Mouse (Mus musculus) monocyte, adult 5-6 weeks (primary cell): Measurements from ENCODE around the gene Ei24. TPM values are rescaled to one million over a fixed set of nuclear protein-coding genes. Genes with fewer than 3 reads are reported as not detected.

Source experiments
- ATAC-seq: fragments of 153-309, 156-312 bp; replicated peaks from 2 replicates; pipeline ENCODE4 v1.8.0; 2017; ENCODE audit warnings: mild to moderate bottlenecking; ENCODE audit not compliant: low TSS enrichment, insufficient number of reproducible peaks, severe bottlenecking, poor library complexity, low FRiP score
- total RNA-seq: library from RNA; stranded (forward); fragments of 200-1000, 200-491, 200-594 nt; gene quantifications from 3 replicates; pipeline ENCODE4 v1.2.3, GENCODE M21; 2017

Ei24 gene
- total RNA-seq = 47.7 to 50.6 TPM (median 48.2 TPM) in 3 replicates

DNA sequence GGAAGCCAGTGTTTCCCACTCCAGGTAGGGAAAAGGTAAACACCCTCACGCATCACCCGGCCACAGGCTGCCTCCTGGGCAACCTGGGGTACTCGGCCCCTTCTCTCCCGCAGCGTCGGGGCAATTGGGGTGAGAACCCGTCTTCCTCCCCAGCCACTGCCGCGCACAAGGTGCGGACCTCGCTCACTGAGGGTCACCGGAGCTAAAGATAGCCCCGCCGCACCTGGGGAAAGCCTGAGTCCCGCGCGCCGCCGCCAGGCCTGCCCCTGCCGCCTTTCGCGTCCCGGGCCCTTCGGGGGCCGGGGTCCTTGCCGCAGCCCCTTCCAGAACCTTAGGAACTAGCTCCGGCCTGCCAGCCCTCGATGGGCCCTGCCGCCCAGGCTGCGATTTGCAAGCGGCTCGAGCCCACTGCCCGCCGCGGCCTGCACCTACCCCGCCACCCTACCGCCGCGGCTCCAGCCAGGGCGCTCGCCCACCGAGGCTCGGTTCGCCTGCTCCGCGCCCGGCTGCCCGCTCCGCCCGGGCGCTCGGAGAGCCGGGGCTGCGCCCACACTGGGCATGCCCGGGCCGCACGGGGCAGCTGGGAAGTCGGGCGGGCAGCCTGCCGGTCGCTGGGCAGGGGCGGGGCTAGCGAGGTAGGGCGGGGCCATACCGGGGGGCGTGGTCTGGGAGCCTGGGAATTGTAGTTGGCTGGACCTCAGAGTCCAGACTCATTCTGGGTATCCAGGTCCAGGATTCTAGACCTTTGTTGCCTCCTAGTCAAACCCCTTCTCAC lies at the start of gene Ei24:
TSS of gene Ei24 (minus strand) at position 613 of the 775 bp plus-strand sequence.
- peak; percentile 79 for ATAC-seq

DNA sequence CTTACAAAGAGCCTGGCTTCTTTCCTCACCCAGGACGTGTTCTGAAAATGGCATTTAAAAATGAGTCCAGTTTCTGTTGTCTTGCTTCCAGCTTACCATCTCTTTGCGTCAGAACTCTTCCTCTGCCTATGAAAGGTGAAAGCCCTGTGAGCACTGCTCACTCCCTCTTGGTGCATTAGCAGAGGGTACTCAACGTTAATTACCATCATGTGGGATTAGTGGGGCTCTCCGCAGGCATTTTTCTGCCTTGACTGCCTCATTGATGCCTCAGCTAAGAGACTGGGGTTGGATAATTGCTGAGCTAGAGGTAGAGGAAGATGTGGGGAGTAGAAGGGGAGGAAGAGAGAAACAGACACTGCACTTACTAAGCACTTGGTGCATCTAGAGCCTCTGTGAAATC lies 49.2 kb upstream of the Ei24 start:
- ATAC-seq = no peak

DNA sequence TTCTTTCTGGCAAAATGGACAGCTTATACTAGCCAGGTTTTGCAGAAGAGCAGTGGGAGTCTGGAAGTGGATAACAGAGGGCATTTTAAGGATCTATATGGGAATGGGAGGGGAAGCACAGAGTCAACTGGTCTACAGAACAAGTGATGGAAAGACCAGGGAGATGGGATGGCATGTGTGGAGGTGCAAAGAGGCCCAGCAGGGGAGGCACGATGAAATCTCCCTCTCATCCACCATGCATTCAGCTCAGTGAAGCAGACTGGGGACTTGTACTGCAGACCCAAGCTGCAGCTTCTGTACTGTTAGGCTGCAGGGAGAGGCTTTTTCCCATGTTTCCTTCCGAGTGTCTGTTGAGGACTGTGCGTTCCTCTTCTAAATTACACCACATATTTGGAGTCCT lies 36.7 kb upstream of the Ei24 start:
- no peak for ATAC-seq

DNA sequence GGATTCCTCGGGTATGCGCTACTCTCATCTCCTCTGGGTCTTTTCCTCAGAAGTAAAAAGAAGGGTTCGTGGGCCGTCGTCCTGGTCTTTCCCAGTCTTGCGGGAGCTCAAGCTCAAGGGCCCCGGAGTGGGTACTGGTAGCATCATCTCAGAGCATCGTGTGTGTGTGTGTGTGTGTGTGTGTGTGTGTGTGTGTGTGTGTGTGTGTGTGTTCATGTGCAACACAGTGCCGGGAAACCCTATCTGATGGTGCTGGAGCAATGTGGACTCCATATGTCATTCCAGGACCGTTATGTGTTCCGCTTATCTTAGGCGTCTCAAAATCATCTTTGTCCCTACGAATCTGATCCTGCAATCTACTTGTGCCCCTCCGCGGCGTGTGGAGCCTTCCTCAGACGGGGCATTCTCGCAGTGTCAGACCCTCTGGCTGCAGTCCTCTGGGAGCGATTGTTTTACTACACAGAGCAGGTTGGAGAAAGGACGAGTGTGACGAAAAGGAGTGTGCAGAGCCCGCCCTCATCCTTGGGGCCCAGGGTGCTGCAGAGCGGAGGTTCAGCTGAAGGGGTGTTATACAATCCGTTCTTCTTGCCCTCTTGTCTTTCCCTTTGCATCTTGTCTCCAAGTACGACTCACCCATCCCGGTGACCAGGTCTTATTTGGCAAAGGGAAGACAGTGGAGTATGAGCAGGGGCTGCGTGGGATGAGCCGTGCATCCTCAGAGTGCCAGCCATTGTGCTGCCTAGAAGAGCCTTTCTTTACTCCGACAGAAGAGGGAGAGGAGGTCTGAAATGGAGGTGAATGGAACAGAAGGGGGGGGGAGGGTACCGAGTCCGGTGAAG lies 36.1 kb upstream of the Ei24 start:
- no peak for ATAC-seq

DNA sequence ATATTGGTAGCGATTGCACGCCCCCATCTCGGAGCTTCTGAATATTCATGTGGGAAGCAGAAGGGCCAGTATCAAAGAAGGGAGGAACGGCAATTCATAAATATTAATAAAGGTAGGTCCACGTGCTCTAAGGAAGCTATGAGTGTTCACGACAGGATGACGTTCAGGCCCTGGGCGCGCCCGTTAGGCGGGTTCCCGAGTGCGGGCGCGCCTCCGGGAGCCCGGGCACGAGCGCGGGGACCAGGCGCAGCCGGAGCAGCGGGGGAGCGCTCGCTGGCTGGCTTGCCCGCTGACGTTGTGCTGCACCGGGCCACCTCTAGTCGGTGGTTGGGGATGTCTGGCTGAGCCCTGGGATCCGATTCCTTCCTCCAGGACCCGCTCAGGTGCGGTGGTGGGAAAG lies 35.3 kb upstream of the Ei24 start:
- ATAC-seq = no peak

DNA sequence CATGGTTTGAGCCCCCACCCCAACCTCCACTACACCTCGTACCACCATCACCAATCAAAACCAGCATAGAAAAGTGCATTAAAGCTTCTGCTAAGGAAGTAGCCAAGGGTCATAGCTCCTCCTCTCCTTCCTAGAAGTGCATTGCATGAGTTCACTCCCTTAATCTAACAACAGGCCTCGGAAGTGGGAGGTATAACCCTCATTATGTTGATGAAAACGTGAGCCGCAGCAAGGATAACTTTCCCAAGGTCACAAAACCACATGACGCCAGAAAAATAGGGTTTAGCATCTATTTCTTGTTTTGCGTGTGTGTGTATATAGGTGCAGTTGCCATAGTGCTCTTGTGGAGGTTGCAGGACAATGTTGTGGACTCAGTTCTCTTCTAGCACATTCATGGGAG lies 34.2 kb upstream of the Ei24 start:
- ATAC-seq = no peak

DNA sequence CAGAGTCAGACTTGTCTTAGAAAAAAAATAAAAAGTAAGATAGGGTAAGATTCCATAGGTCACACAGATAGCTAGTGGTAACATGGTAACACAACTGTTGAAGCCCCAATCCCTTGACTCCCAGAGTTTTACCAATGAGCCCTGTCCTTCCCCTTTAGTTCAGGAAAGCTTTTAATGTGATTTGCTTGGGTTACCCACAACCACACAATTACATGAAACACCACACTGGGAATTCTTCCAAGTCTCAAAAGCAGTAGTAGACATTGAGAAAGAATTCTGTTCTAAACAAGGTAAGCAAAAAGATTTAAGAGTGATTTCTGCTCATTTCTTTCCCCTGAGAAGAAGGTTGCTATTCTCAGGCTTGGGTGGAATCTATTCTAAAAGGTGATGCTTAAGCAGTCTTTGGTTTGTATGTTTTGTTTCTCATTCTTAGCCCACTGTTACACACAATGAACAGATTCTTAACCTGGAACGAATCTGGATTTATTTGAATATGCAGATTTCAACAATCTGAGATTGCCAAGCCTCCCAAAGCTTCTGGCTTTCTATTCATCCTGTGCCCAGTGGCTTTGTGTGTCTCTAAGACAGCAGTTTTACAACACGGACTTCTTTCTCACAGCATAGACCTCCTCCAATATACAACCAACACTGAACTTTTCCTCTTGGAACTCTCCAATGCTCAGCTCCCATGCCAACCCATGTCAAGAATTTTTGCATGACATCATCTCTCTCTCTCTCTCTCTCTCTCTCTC lies 29.6 kb upstream of the Ei24 start:
- ATAC-seq = no peak

DNA sequence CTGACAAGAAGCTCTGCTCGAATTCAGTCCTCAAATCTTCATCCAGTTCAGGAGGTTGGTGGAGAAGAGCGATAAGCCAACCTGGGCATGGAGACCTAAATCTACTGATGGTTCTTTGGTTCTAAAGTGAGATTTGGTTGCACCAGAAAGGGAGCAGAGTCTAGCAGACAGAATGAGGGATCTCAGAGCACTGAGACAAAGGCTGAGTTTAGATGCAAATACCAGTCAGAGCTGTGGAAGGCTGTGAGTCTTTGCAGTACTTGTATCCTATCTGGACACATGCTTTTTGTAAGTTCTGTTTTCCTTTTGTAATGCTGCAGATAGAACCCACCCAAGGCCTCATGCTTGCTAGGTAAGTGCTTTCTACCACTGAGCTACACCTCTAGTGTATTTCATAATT lies 24.8 kb upstream of the Ei24 start:
- no peak for ATAC-seq

DNA sequence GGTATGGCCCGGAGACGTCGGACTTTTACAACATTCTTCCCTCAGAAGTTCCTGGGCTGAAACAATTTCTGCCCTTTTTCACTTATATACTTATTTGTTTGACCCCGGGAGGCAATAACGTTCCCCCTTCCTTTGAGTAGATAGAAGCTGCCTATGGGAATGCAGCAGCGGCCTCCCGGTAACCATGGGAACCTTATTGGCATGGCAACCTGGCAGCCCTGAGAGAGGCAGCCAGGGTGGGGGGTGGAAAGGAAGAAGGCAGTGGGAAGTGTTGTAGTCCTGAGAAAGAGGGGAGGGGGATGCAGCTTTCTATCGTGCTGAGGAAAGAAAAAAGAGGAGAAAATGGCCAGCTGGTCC lies 24.4 kb upstream of the Ei24 start, which contains the start of gene Fez1:
TSS of gene Fez1 (plus strand) at position 221 of the 357 bp plus-strand sequence.
- no peak for ATAC-seq

DNA sequence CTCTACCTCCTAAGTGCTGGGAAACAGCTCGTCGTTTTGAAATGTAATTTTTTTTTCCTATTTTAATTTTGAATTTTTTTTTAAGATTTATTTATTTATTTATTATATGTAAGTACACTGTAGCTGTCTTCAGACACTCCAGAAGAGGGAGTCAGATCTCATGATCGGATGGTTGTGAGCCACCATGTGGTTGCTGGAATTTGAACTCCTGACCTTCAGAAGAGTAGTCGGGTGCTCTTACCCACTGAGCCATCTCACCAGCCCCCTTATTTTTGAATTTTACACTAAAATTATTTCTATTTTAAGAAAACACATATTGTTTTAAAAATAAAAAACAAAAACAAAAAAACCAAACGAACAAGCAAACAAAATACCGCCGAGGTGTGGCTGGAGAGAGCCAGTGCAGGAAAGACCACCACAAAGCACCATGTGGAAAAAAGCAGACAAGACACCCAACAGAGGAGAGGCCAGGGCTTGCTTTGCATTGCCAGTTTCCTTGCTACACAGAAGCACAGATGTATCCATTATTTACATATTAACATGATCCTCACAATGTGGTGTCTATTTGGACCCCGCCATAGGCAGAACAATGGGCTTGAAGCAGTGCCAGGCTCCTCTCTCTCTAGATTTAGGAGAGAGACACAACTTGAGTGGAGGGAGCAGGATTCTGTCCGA lies 23.9 kb upstream of the Ei24 start:
- ATAC-seq = no peak

DNA sequence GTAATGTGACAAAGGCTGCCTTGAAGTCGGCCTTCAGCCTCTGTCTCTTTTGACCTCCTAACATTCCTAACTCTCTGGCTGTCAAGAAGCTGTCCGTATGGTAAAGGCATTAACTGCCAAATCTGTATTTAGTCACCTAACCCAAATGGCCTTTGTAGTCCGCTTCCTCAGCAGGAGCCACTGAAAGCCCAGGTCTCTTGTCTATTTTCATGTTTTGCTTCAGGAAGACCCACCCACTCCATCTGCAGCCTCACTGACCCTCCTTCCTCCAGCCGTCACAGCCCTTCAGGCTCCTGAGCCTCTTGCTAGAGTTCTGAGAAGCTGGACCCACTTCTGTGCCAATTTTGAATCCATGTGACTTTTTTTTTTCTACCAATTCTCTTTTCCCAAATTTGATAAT lies 21.7 kb upstream of the Ei24 start:
- ATAC-seq = no peak

DNA sequence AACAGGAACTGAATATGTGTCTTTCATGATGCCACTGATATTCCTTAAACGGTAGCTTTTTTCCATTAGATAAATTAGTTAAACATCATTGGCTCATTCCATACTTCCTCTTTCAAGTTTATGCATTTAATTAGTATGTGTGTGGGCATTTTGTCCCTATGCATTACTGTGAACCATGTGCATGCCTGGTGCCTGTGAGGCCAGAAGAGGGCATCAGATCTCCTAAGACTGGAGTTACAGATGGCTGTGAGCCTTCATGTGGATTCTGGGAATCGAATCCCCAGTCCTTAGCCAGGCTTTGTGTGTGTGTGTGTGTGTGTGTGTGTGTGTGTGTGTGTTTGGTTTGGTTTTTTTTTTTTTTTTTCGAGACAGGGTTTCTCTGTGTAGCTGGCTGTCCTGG lies 17.3 kb upstream of the Ei24 start:
- ATAC-seq = no peak

DNA sequence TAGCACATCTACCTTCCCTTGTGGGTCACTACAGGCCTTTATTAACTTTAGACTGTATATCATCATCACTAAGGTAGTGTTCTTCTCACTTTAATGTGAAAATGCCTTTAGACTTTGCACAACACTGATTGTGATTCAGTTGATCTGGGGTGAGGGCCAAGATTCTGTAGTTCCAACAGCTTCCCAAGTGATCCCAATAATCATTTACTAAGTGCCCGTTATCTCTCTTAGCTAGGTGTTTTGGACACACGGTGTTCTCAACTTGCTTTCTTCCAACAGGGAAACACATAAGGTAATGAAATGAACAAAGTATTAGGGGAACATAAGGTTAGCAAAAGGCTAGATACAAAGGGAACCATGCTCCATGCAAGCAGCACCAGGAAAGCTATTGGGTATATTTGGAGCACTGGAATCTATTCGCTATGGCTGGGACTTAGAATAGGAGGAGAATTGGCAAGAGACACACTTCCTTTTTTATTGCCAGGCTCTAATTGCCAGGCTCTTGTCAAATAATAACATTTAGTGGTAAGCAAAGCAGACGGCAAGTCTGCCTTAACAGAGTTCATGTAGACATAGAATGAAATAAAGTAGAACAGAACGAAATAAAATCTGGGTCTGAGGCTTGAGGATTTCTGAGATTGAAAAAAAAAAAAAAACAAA lies 11.1 kb upstream of the Ei24 start:
- no peak for ATAC-seq

DNA sequence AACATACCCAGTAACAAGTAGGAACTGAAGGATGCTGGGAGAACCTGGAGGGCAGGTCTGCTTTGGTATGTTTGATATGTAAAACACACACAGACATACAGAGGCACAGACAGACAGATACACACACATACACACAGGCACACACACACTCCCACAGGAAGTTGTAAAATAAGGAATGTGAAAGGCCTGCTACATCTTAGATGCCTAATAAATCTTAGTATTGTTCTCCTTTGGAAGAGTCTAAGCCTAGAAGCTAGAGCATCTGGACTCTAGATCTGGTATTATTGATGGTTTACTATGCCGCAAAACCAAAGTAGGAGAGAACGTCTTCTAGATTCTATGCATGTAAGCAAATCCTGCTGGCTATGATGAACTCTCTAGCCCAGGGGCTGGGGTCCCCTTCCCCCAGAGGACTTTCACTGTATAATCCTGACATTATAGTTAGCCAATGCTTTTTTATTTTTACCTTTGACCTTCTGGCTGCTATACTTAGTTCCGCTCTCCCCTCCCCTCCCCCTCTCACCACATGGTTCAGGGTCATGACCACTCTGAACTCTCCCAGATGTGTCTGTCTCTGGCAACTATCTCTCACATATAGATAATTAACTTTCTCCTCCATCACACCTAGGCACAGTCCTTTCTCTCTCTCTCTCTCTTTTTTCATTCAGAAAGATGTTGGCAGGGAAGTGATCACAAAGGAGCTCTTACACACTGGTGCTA lies 8.2 kb upstream of the Ei24 start:
- no peak for ATAC-seq

DNA sequence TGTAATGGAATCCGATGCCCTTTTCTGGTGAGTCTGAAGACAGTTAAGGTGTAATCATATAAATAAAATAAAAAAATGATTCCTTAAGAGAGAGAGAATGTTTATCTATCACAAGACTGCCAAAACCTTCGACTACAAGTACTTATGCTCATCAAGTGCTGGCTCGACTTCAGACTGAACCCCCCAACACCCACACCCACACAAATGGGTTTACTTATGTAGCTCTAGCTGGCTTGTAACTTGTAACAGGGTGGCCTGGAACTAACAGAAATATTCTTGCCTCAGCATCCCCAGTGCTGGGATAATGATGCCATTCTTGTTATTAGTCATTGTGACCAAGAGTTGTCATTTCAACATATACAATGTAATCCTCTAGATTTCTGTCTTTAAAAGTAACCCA lies 6.7 kb upstream of the Ei24 start:
- ATAC-seq = no peak

DNA sequence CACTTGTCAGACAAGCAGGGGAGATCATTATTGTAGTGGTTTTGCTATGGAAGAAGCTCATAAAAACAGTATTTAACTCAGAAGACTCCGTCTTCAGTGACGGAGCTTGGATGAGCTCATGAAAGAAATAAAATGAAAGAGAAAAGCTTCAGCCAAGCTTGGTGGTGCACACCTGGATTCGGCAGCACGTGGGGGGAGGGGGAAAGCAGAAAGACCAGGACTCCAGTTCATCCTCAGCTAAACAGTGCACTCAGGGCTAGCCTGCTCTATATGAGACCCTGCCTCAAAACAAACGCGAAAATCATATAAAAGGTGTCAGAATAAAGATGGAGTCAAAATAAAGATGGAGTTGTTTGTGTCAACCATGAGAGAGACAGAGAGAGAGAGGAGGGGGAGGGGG lies 6.2 kb upstream of the Ei24 start:
- no peak for ATAC-seq

DNA sequence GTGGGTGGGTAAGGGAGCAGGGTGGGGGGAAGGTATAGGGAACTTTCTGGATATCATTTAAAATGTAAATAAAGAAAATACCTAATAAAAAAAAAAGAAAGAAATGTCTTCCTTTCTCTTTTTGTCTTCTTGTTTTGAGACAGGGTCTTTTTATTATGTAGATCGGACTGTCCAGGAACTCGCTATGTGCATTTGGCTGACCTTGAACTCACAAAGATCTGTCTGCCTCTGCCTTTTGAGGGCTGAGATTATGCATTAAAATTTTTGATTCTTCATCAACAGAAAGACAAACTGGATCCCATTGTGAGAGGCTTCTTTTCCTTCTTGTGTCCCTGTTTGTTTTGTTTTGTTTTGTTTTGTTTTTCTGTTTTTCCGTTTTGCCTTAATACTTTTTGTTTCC lies 5.8 kb upstream of the Ei24 start:
- no peak for ATAC-seq

DNA sequence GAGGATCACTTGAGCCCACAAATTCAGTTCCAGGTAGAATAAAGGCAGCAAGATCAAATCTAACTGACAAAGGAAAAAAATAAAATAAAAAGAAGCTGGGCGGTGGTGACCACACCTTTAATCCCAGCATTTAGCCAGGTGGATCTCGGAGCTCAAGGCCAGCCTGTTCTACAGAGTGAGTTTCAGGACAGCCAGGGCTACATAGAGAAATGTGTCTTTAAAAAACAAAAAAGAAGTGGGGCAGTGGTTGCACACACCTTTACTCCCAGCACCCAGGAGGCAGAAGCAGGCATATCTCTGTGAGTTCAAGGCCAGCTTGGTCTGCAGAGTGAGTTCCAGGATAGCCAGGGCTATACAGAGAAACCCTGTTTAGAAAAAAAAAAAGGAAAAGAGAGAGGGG lies 4.8 kb upstream of the Ei24 start:
- no peak for ATAC-seq
